ENCODE assay signal across 1 mouse cellular context in genomic region chr13:91768683-91769651, GRCm38 (mm10).
TF ChIP-seq lines count a peak whose summit lies in the region.

No protein-coding gene starts in this region.

TF ChIP-seq in CH12.LX, 34 proteins besides CTCF, POLR2A, EP300 and RAD21:
- TF ChIP-seq CHD1 (IDR thresholded peaks at IDR 0.05; ENCODE audit: low read depth, low read length) (no peak), PAX5 (IDR thresholded peaks at IDR 0.05; ENCODE audit: low read length) (no peak), NELFE (IDR thresholded peaks at IDR 0.05; ENCODE audit: low read depth, low read length) (peak; percentile 17; the same call in 1 of the 2 replicates), ZNF384 (IDR thresholded peaks at IDR 0.05; ENCODE audit: low read depth, low read length) (peak; percentile 98), ELF1 (IDR thresholded peaks at IDR 0.05; ENCODE audit: low read depth, low read length) (peak; percentile 27; the same call in 1 of the 2 replicates), USF2 (conservative IDR thresholded peaks at IDR 0.05; ENCODE audit: low read depth, low read length) (peak; percentile 77), MAX (IDR thresholded peaks at IDR 0.05; ENCODE audit: low read length) (peak; percentile 86), SIN3A (IDR thresholded peaks at IDR 0.05; ENCODE audit: low read length) (peak; percentile 54; the same call in 1 of the 2 replicates), JUN (IDR thresholded peaks at IDR 0.05; ENCODE audit: insufficient read depth, low read depth, low read length) (no peak; the same call in 1 of the 2 replicates), TCF12 (IDR thresholded peaks at IDR 0.05; ENCODE audit: low read depth, low read length) (peak; percentile 98), E2F4 (IDR thresholded peaks at IDR 0.05; ENCODE audit: insufficient replicate concordance, low read depth, low read length) (peak; percentile 69; the same call in 1 of the 2 replicates), MXI1 (IDR thresholded peaks at IDR 0.05; ENCODE audit: low read depth, low read length) (peak; percentile 84; the same call in 1 of the 2 replicates), USF1 (IDR thresholded peaks at IDR 0.05; ENCODE audit: low read depth, low read length) (peak; percentile 80), SMC3 (IDR thresholded peaks at IDR 0.05; ENCODE audit: low read depth, low read length) (no peak), TBP (conservative IDR thresholded peaks at IDR 0.05; ENCODE audit: low read depth, low read length) (0 out of 2 replicates have a peak, but pooled peaks have one; percentile 63), BHLHE40 (IDR thresholded peaks at IDR 0.05; ENCODE audit: low read depth, low read length) (peak; percentile 96), MEF2A (IDR thresholded peaks at IDR 0.05; ENCODE audit: borderline replicate concordance, low read depth, low read length) (peak; percentile 76), MAFK (IDR thresholded peaks at IDR 0.05; ENCODE audit: insufficient replicate concordance, low read length) (0 out of 2 replicates have a peak, but pooled peaks have one; percentile 38), GABPA (IDR thresholded peaks at IDR 0.05; ENCODE audit: insufficient replicate concordance, low read depth, low read length) (no peak), ZC3H11A (IDR thresholded peaks at IDR 0.05; ENCODE audit: low read depth, low read length) (no peak), RCOR1 (conservative IDR thresholded peaks at IDR 0.05; ENCODE audit: low read depth, low read length) (peak; percentile 73), HCFC1 (IDR thresholded peaks at IDR 0.05; ENCODE audit: low read depth, low read length) (no peak; the same call in 1 of the 2 replicates), IRF4 (IDR thresholded peaks at IDR 0.05; ENCODE audit: low read depth, low read length) (peak; percentile 82), ZMIZ1 (IDR thresholded peaks at IDR 0.05; ENCODE audit: low read depth, low read length) (no peak), ZKSCAN1 (IDR thresholded peaks at IDR 0.05; ENCODE audit: borderline replicate concordance, low read depth, low read length) (no peak), UBTF (IDR thresholded peaks at IDR 0.05; ENCODE audit: low read depth, low read length) (0 out of 2 replicates have a peak, but pooled peaks have one; percentile 64), POLR2AphosphoS2 (IDR thresholded peaks at IDR 0.05; ENCODE audit: low read depth, low read length) (peak; percentile 0; the same call in 1 of the 2 replicates), MAZ (IDR thresholded peaks at IDR 0.05; ENCODE audit: low read depth, low read length) (peak; percentile 91), MYC (IDR thresholded peaks at IDR 0.05; ENCODE audit: low read depth, low read length) (peak; percentile 86), KAT2A (IDR thresholded peaks at IDR 0.05; ENCODE audit: insufficient replicate concordance, low read length) (no peak), CHD2 (IDR thresholded peaks at IDR 0.05; ENCODE audit: low read length) (peak; percentile 69; the same call in 1 of the 2 replicates), JUND (conservative IDR thresholded peaks at IDR 0.05; ENCODE audit: low read depth, low read length) (peak; percentile 48; the same call in 1 of the 2 replicates), ETS1 (conservative IDR thresholded peaks at IDR 0.05; ENCODE audit: low read depth, low read length) (peak; percentile 82), NRF1 (IDR thresholded peaks at IDR 0.05; ENCODE audit: low read depth, low read length) (no peak)
